Mouse (Mus musculus): ENCODE measurements around the gene Tas2r115. TPM values are rescaled to one million over a fixed set of nuclear protein-coding genes. Genes with fewer than 3 reads are reported as not detected.
"Not testable (repeated sequence)": the region's sequence is repeated elsewhere in the genome, so short reads cannot be mapped to it uniquely, and the experiment has no call there.

Gene Tas2r115
- not detected in 2 replicates for polyA plus RNA-seq (2015; fragmentation: Nextera tagmentation; extraction: Ambion mirVana)

- no peaks in the 10 kb centered on the region for H3K36me3 ChIP-seq
- H3K4me3 ChIP-seq, result no peak within 1 kb of the TSS
- no peak within 1 kb of the TSS for H3K4me2 ChIP-seq (replicated peaks)
- no peaks in the 10 kb centered on the region for H3K9me3 ChIP-seq
- 71% methylated on average over 2 of the region's 2 CpGs for WGBS
- ATAC-seq (replicated peaks), result no peak
- no peak within 1 kb of the TSS for H3K27ac ChIP-seq (replicated peaks)
- H3K9ac ChIP-seq (replicated peaks), result no peak within 1 kb of the TSS
- H3K4me1 ChIP-seq, result no peaks in the 10 kb centered on the region
- no peaks in the 10 kb centered on the region for H3K27me3 ChIP-seq
These were observed at the start of gene Tas2r115 for GRCm38 (mm10) chr6:132737935-132738334. TSS of gene Tas2r115 (minus strand) at chr6:132738035.

GRCm38 (mm10) chr6:132778062-132778461, 40.2 kb upstream of the Tas2r115 start, which contains the start of gene Tas2r136:
TSS of gene Tas2r136 (minus strand) at chr6:132778162.
- Histone ChIP-seq H3K27ac (replicated peaks) (no peak within 1 kb of the TSS), H3K9ac (replicated peaks) (no peak within 1 kb of the TSS), H3K4me3 (no peak within 1 kb of the TSS), H3K36me3 (no peaks in the 10 kb centered on the region), H3K27me3 (no peaks in the 10 kb centered on the region), H3K4me2 (replicated peaks) (no peak within 1 kb of the TSS), H3K9me3 (no peaks in the 10 kb centered on the region), H3K4me1 (no peaks in the 10 kb centered on the region)
- no peak for ATAC-seq (replicated peaks)

GRCm38 (mm10) chr6:132761831-132762230, 24.0 kb upstream of the Tas2r115 start, which contains the start of gene Tas2r102:
TSS of gene Tas2r102 (plus strand) at chr6:132762131.
- H3K27me3 ChIP-seq, result no peaks in the 10 kb centered on the region
- no peaks in the 10 kb centered on the region for H3K9me3 ChIP-seq
- no peaks in the 10 kb centered on the region for H3K36me3 ChIP-seq
- WGBS, result 91% methylated on average over 2 of the region's 2 CpGs
- H3K9ac ChIP-seq (replicated peaks), result no peak within 1 kb of the TSS
- no peak within 1 kb of the TSS for H3K27ac ChIP-seq (replicated peaks)
- no peak within 1 kb of the TSS for H3K4me2 ChIP-seq (replicated peaks)
- no peak within 1 kb of the TSS for H3K4me3 ChIP-seq
- H3K4me1 ChIP-seq, result no peaks in the 10 kb centered on the region
- ATAC-seq (replicated peaks), result no peak

- ATAC-seq (replicated peaks), result no peak
- Histone ChIP-seq H3K27ac (replicated peaks) (no peak within 1 kb of the TSS), H3K4me1 (no peaks in the 10 kb centered on the region), H3K4me2 (replicated peaks) (no peak within 1 kb of the TSS), H3K9me3 (no peaks in the 10 kb centered on the region), H3K4me3 (no peak within 1 kb of the TSS), H3K36me3 (no peaks in the 10 kb centered on the region), H3K9ac (replicated peaks) (no peak within 1 kb of the TSS), H3K27me3 (no peaks in the 10 kb centered on the region)
- WGBS, result 86% methylated on average over 1 of the region's 1 CpGs
These were observed 16.6 kb upstream of the Tas2r115 start, which contains the start of gene Tas2r124 for GRCm38 (mm10) chr6:132754430-132754829. TSS of gene Tas2r124 (plus strand) at chr6:132754730.

GRCm38 (mm10) chr6:132750206-132750605, 12.4 kb upstream of the Tas2r115 start:
- no peaks in the 10 kb centered on the region for H3K9me3 ChIP-seq
- H3K4me3 ChIP-seq, result no peak overlapping the region
- WGBS, result 90% methylated on average over 2 of the region's 2 CpGs
- no peak overlapping the region for H3K9ac ChIP-seq (replicated peaks)
- no peak for ATAC-seq (replicated peaks)
- no peaks in the 10 kb centered on the region for H3K36me3 ChIP-seq
- no peaks in the 10 kb centered on the region for H3K4me1 ChIP-seq
- no peaks in the 10 kb centered on the region for H3K27me3 ChIP-seq
- no peak overlapping the region for H3K4me2 ChIP-seq (replicated peaks)
- H3K27ac ChIP-seq (replicated peaks), result no peak overlapping the region

GRCm38 (mm10) chr6:132711828-132712227, 26.0 kb downstream of the Tas2r115 start, which contains the start of gene Tas2r122:
TSS of gene Tas2r122 (minus strand) at chr6:132711928.
- Histone ChIP-seq H3K9ac (replicated peaks) (no peak within 1 kb of the TSS), H3K36me3 (no peaks in the 10 kb centered on the region), H3K4me2 (replicated peaks) (no peak within 1 kb of the TSS), H3K4me3 (no peak within 1 kb of the TSS), H3K27me3 (no peaks in the 10 kb centered on the region), H3K4me1 (no peaks in the 10 kb centered on the region), H3K9me3 (no peaks in the 10 kb centered on the region), H3K27ac (replicated peaks) (no peak within 1 kb of the TSS)
- WGBS, result 83% methylated on average over 3 of the region's 3 CpGs
- no peak for ATAC-seq (replicated peaks)

GRCm38 (mm10) chr6:132700907-132701306, 36.9 kb downstream of the Tas2r115 start, which contains the start of gene Tas2r121:
TSS of gene Tas2r121 (minus strand) at chr6:132701007.
- WGBS, result 81% methylated on average over 1 of the region's 1 CpGs
- H3K9me3 ChIP-seq, result no peaks in the 10 kb centered on the region
- H3K27ac ChIP-seq (replicated peaks), result no peak within 1 kb of the TSS
- H3K4me3 ChIP-seq, result no peak within 1 kb of the TSS
- H3K4me2 ChIP-seq (replicated peaks), result no peak within 1 kb of the TSS
- H3K27me3 ChIP-seq, result no peaks in the 10 kb centered on the region
- H3K4me1 ChIP-seq, result no peaks in the 10 kb centered on the region
- H3K9ac ChIP-seq (replicated peaks), result no peak within 1 kb of the TSS
- ATAC-seq (replicated peaks), result no peak
- no peaks in the 10 kb centered on the region for H3K36me3 ChIP-seq

GRCm38 (mm10) chr6:132691596-132691995, 46.2 kb downstream of the Tas2r115 start:
- H3K9ac ChIP-seq (replicated peaks); H3K4me1 ChIP-seq; H3K36me3 ChIP-seq; H3K27me3 ChIP-seq; H3K4me2 ChIP-seq (replicated peaks); H3K4me3 ChIP-seq; H3K27ac ChIP-seq (replicated peaks); H3K9me3 ChIP-seq; ATAC-seq (replicated peaks): not testable (repeated sequence)
- 85% methylated on average over 7 of the region's 7 CpGs for WGBS

Other genes with a start within 250 kb of the Tas2r115 start
- gene Prh1, start 168.2 kb downstream of the Tas2r115 start, polyA plus RNA-seq (2015; fragmentation: Nextera tagmentation; extraction: Ambion mirVana), result not detected in 2 replicates
- not detected in 2 replicates for gene Prp2, start 142.1 kb downstream of the Tas2r115 start, polyA plus RNA-seq (2015; fragmentation: Nextera tagmentation; extraction: Ambion mirVana)
- gene A630073D07Rik, start 86.5 kb downstream of the Tas2r115 start, polyA plus RNA-seq (2015; fragmentation: Nextera tagmentation; extraction: Ambion mirVana), result not detected in 2 replicates
- not detected in 2 replicates for gene Tas2r120, start 81.1 kb downstream of the Tas2r115 start, polyA plus RNA-seq (2015; fragmentation: Nextera tagmentation; extraction: Ambion mirVana)
- gene Tas2r121, start 37.0 kb downstream of the Tas2r115 start, polyA plus RNA-seq (2015; fragmentation: Nextera tagmentation; extraction: Ambion mirVana), result not detected in 2 replicates
- not detected in 2 replicates for gene Tas2r122, start 26.1 kb downstream of the Tas2r115 start, polyA plus RNA-seq (2015; fragmentation: Nextera tagmentation; extraction: Ambion mirVana)
- gene Tas2r124, start 16.7 kb upstream of the Tas2r115 start, polyA plus RNA-seq (2015; fragmentation: Nextera tagmentation; extraction: Ambion mirVana), result not detected in 2 replicates
- not detected in 2 replicates for gene Tas2r102, start 24.1 kb upstream of the Tas2r115 start, polyA plus RNA-seq (2015; fragmentation: Nextera tagmentation; extraction: Ambion mirVana)
- gene Tas2r136, start 40.1 kb upstream of the Tas2r115 start, polyA plus RNA-seq (2015; fragmentation: Nextera tagmentation; extraction: Ambion mirVana), result not detected in 2 replicates
- not detected in 2 replicates for gene Tas2r117, start 64.8 kb upstream of the Tas2r115 start, polyA plus RNA-seq (2015; fragmentation: Nextera tagmentation; extraction: Ambion mirVana)
- not detected in 2 replicates for gene Tas2r123, start 109.1 kb upstream of the Tas2r115 start, polyA plus RNA-seq (2015; fragmentation: Nextera tagmentation; extraction: Ambion mirVana)
- not detected in 2 replicates for gene Tas2r116, start 117.4 kb upstream of the Tas2r115 start, polyA plus RNA-seq (2015; fragmentation: Nextera tagmentation; extraction: Ambion mirVana)
- not detected in 2 replicates for gene Tas2r110, start 130.0 kb upstream of the Tas2r115 start, polyA plus RNA-seq (2015; fragmentation: Nextera tagmentation; extraction: Ambion mirVana)
- not detected in 2 replicates for gene Tas2r113, start 155.0 kb upstream of the Tas2r115 start, polyA plus RNA-seq (2015; fragmentation: Nextera tagmentation; extraction: Ambion mirVana)
- not detected in 2 replicates for gene Tas2r125, start 171.6 kb upstream of the Tas2r115 start, polyA plus RNA-seq (2015; fragmentation: Nextera tagmentation; extraction: Ambion mirVana)
- gene Tas2r129, start 213.1 kb upstream of the Tas2r115 start, polyA plus RNA-seq (2015; fragmentation: Nextera tagmentation; extraction: Ambion mirVana), result not detected in 2 replicates
- gene Tas2r131, start 219.9 kb upstream of the Tas2r115 start, polyA plus RNA-seq (2015; fragmentation: Nextera tagmentation; extraction: Ambion mirVana), result not detected in 2 replicates
- not detected in 2 replicates for gene Tas2r109, start 242.9 kb upstream of the Tas2r115 start, polyA plus RNA-seq (2015; fragmentation: Nextera tagmentation; extraction: Ambion mirVana)